Mouse (Mus musculus): Measurements from ENCODE around the gene Tnrc18. TPM values are rescaled to one million over a fixed set of nuclear protein-coding genes. Genes with fewer than 3 reads are reported as not detected.
A peak's percentile ranks its signal among the peaks of the same experiment; 100 is the strongest.

Gene Tnrc18
- polyA plus RNA-seq, 1 experiment from 2014 or later, result 32.3 TPM

GRCm38 (mm10) chr5:142782459-142783141 lies 34.9 kb downstream of the Tnrc18 start:
- Histone ChIP-seq H3K9me3 (no peaks in the 10 kb centered on the region), H3K4me3 (no peak overlapping the region), H3K27me3 (no peaks in the 10 kb centered on the region), H3K36me3 (peaks cover 29% of the 10 kb centered on the region), H3K27ac (no peak overlapping the region), H3K9ac (no peak overlapping the region), H3K4me2 (no peak overlapping the region), H3K4me1 (0 out of 2 replicates have a peak, but pooled peaks cover 6% of the 10 kb centered on the region)
- 74% methylated on average over 8 of the region's 8 CpGs for WGBS
- ATAC-seq (ENCODE audit: borderline replicate concordance, extremely low read depth, low FRiP score, low TSS enrichment), result no peak

- no peak overlapping the region for H3K4me3 ChIP-seq
- peaks cover 32% of the 10 kb centered on the region; the same call in 1 of the 2 replicates for H3K36me3 ChIP-seq
- no peak overlapping the region for H3K4me2 ChIP-seq
- ATAC-seq (ENCODE audit: borderline replicate concordance, extremely low read depth, low FRiP score, low TSS enrichment), result no peak
- no peaks in the 10 kb centered on the region for H3K9me3 ChIP-seq
- no peak overlapping the region for H3K27ac ChIP-seq
- WGBS, result 78% methylated on average over 5 of the region's 5 CpGs
- 0 out of 2 replicates have a peak, but pooled peaks cover 6% of the 10 kb centered on the region for H3K4me1 ChIP-seq
- no peaks in the 10 kb centered on the region for H3K27me3 ChIP-seq
- no peak overlapping the region for H3K9ac ChIP-seq
Measured at GRCm38 (mm10) chr5:142780579-142780978, 36.9 kb downstream of the Tnrc18 start.

GRCm38 (mm10) chr5:142778871-142779270 lies 38.6 kb downstream of the Tnrc18 start:
- H3K9me3 ChIP-seq, result no peaks in the 10 kb centered on the region
- 75% methylated on average over 6 of the region's 6 CpGs for WGBS
- no peak overlapping the region for H3K4me2 ChIP-seq
- H3K36me3 ChIP-seq, result peaks cover 37% of the 10 kb centered on the region
- no peak overlapping the region for H3K9ac ChIP-seq
- H3K4me1 ChIP-seq, result 0 out of 2 replicates have a peak, but pooled peaks cover 6% of the 10 kb centered on the region
- no peak overlapping the region for H3K4me3 ChIP-seq
- H3K27me3 ChIP-seq, result no peaks in the 10 kb centered on the region
- no peak for ATAC-seq (ENCODE audit: borderline replicate concordance, extremely low read depth, low FRiP score, low TSS enrichment)
- no peak overlapping the region for H3K27ac ChIP-seq

GRCm38 (mm10) chr5:142778135-142778534 lies 39.3 kb downstream of the Tnrc18 start:
- Histone ChIP-seq H3K27ac (no peak overlapping the region), H3K4me2 (no peak overlapping the region), H3K27me3 (no peaks in the 10 kb centered on the region), H3K9me3 (no peaks in the 10 kb centered on the region), H3K9ac (no peak overlapping the region), H3K4me1 (0 out of 2 replicates have a peak, but pooled peaks cover 6% of the 10 kb centered on the region), H3K4me3 (no peak overlapping the region), H3K36me3 (peaks cover 45% of the 10 kb centered on the region)
- 69% methylated on average over 8 of the region's 8 CpGs for WGBS
- ATAC-seq (ENCODE audit: borderline replicate concordance, extremely low read depth, low FRiP score, low TSS enrichment), result 0 out of 2 replicates have a peak, but pooled peaks have one; percentile 9

GRCm38 (mm10) chr5:142776080-142776479 lies 41.4 kb downstream of the Tnrc18 start:
- peaks cover 64% of the 10 kb centered on the region for H3K36me3 ChIP-seq
- no peaks in the 10 kb centered on the region for H3K27me3 ChIP-seq
- no peak overlapping the region for H3K4me2 ChIP-seq
- H3K4me1 ChIP-seq, result peaks cover 5% of the 10 kb centered on the region; the same call in 1 of the 2 replicates
- no peak overlapping the region for H3K4me3 ChIP-seq
- 87% methylated on average over 13 of the region's 13 CpGs for WGBS
- ATAC-seq (ENCODE audit: borderline replicate concordance, extremely low read depth, low FRiP score, low TSS enrichment), result no peak
- H3K9me3 ChIP-seq, result no peaks in the 10 kb centered on the region
- H3K27ac ChIP-seq, result no peak overlapping the region
- H3K9ac ChIP-seq, result no peak overlapping the region

- H3K27ac ChIP-seq, result no peak overlapping the region
- WGBS, result 85% methylated on average over 5 of the region's 5 CpGs
- no peak overlapping the region for H3K4me3 ChIP-seq
- no peak for ATAC-seq (ENCODE audit: borderline replicate concordance, extremely low read depth, low FRiP score, low TSS enrichment)
- H3K9me3 ChIP-seq, result no peaks in the 10 kb centered on the region
- H3K4me1 ChIP-seq, result peaks cover 13% of the 10 kb centered on the region
- no peaks in the 10 kb centered on the region for H3K27me3 ChIP-seq
- no peak overlapping the region for H3K4me2 ChIP-seq
- peaks cover 71% of the 10 kb centered on the region for H3K36me3 ChIP-seq
- H3K9ac ChIP-seq, result no peak overlapping the region
Measured at GRCm38 (mm10) chr5:142774771-142775170, 42.7 kb downstream of the Tnrc18 start.

GRCm38 (mm10) chr5:142771964-142772363 lies 45.5 kb downstream of the Tnrc18 start:
- Histone ChIP-seq H3K27ac (no peak overlapping the region), H3K9me3 (no peaks in the 10 kb centered on the region), H3K9ac (no peak overlapping the region), H3K36me3 (peaks cover 74% of the 10 kb centered on the region), H3K4me3 (no peak overlapping the region), H3K27me3 (no peaks in the 10 kb centered on the region), H3K4me2 (no peak overlapping the region), H3K4me1 (peaks cover 26% of the 10 kb centered on the region)
- ATAC-seq (ENCODE audit: borderline replicate concordance, extremely low read depth, low FRiP score, low TSS enrichment), result no peak
- WGBS, result 77% methylated on average over 15 of the region's 15 CpGs

GRCm38 (mm10) chr5:142771034-142771433 lies 46.4 kb downstream of the Tnrc18 start:
- no peaks in the 10 kb centered on the region for H3K9me3 ChIP-seq
- peaks cover 74% of the 10 kb centered on the region for H3K36me3 ChIP-seq
- WGBS, result 72% methylated on average over 4 of the region's 4 CpGs
- no peak overlapping the region for H3K9ac ChIP-seq
- no peaks in the 10 kb centered on the region for H3K27me3 ChIP-seq
- no peak overlapping the region for H3K27ac ChIP-seq
- no peak overlapping the region for H3K4me3 ChIP-seq
- no peak for ATAC-seq (ENCODE audit: borderline replicate concordance, extremely low read depth, low FRiP score, low TSS enrichment)
- no peak overlapping the region for H3K4me2 ChIP-seq
- peaks cover 26% of the 10 kb centered on the region for H3K4me1 ChIP-seq

- 51% methylated on average over 5 of the region's 5 CpGs for WGBS
- Histone ChIP-seq H3K9ac (no peak overlapping the region), H3K4me1 (peaks cover 26% of the 10 kb centered on the region), H3K27ac (peak overlapping the region; percentile 51), H3K4me3 (no peak overlapping the region), H3K4me2 (no peak overlapping the region), H3K27me3 (no peaks in the 10 kb centered on the region), H3K36me3 (peaks cover 74% of the 10 kb centered on the region), H3K9me3 (no peaks in the 10 kb centered on the region)
- no peak for ATAC-seq (ENCODE audit: borderline replicate concordance, extremely low read depth, low FRiP score, low TSS enrichment)
Measured at GRCm38 (mm10) chr5:142769641-142770040, 47.8 kb downstream of the Tnrc18 start.

GRCm38 (mm10) chr5:142768352-142769267 lies 48.9 kb downstream of the Tnrc18 start:
- WGBS, result 46% methylated on average over 10 of the region's 10 CpGs
- Histone ChIP-seq H3K4me1 (peaks cover 26% of the 10 kb centered on the region), H3K4me3 (no peak overlapping the region), H3K27me3 (no peaks in the 10 kb centered on the region), H3K9ac (no peak overlapping the region), H3K4me2 (no peak overlapping the region), H3K36me3 (peaks cover 74% of the 10 kb centered on the region), H3K9me3 (no peaks in the 10 kb centered on the region), H3K27ac (peak overlapping the region; percentile 51)
- no peak for ATAC-seq (ENCODE audit: borderline replicate concordance, extremely low read depth, low FRiP score, low TSS enrichment)

- 12% methylated on average over 7 of the region's 7 CpGs for WGBS
- Histone ChIP-seq H3K27me3 (no peaks in the 10 kb centered on the region), H3K36me3 (peaks cover 74% of the 10 kb centered on the region), H3K9ac (no peak overlapping the region), H3K4me1 (peaks cover 26% of the 10 kb centered on the region), H3K27ac (no peak overlapping the region), H3K4me3 (no peak overlapping the region), H3K4me2 (no peak overlapping the region), H3K9me3 (no peaks in the 10 kb centered on the region)
- no peak; the same call in 1 of the 2 replicates for ATAC-seq (ENCODE audit: borderline replicate concordance, extremely low read depth, low FRiP score, low TSS enrichment)
Measured at GRCm38 (mm10) chr5:142767937-142768336, 49.5 kb downstream of the Tnrc18 start.

GRCm38 (mm10) chr5:142766708-142767107 lies 50.8 kb downstream of the Tnrc18 start:
- Histone ChIP-seq H3K4me2 (no peak overlapping the region), H3K9me3 (no peaks in the 10 kb centered on the region), H3K36me3 (peaks cover 76% of the 10 kb centered on the region), H3K4me3 (no peak overlapping the region), H3K27ac (no peak overlapping the region), H3K27me3 (no peaks in the 10 kb centered on the region), H3K4me1 (peaks cover 26% of the 10 kb centered on the region), H3K9ac (no peak overlapping the region)
- no peak for ATAC-seq (ENCODE audit: borderline replicate concordance, extremely low read depth, low FRiP score, low TSS enrichment)
- 90% methylated on average over 3 of the region's 3 CpGs for WGBS

Data from lung, embryonic 15.5 days (tissue).